Mouse (Mus musculus): ENCODE measurements at regions not wholly inside any gene's neighbourhood (a gene's known extent, or its start where the extent isn't known, plus 50 kb on each side); places are given as distances from the start of the nearest gene placed in this dataset.
A peak's percentile ranks its signal among the peaks of the same experiment; 100 is the strongest.

- H3K9me3 ChIP-seq (ENCODE audit: control insufficient read depth, low read length), result no peaks in the 10 kb centered on the region
- H3K4me2 ChIP-seq (replicated peaks; ENCODE audit: low read depth, low read length), result peak overlapping the region; percentile 20
- no peaks in the 10 kb centered on the region for H3K27me3 ChIP-seq (ENCODE audit: control insufficient read depth, insufficient read depth, low read length)
- peak; percentile 71 for DNase-seq (ENCODE audit: low spot score)
- peak; percentile 90 for ATAC-seq (ENCODE audit: low FRiP score)
- H3K4me1 ChIP-seq (replicated peaks; ENCODE audit: control insufficient read depth, insufficient read depth, low read length), result peaks cover 5% of the 10 kb centered on the region; the same call in 1 of the 2 replicates
- 7% methylated on average over 22 of the region's 22 CpGs for WGBS
- H3K4me3 ChIP-seq (ENCODE audit: low read depth, low read length), result peak overlapping the region; percentile 0; the same call in 1 of the 2 replicates
- peak overlapping the region; percentile 1; the same call in 1 of the 2 replicates for H3K9ac ChIP-seq (ENCODE audit: low read depth, low read length)
- H3K27ac ChIP-seq (ENCODE audit: low read depth, low read length), result peak overlapping the region; percentile 79
- no peaks in the 10 kb centered on the region for H3K36me3 ChIP-seq (ENCODE audit: control insufficient read depth, insufficient read depth, low read length)
Measured at GRCm38 (mm10) chr4:32074399-32075296, 110.8 kb downstream of the Map3k7 start.

GRCm38 (mm10) chr4:32076391-32076925 is 112.6 kb downstream of the Map3k7 start:
- no peaks in the 10 kb centered on the region for H3K9me3 ChIP-seq (ENCODE audit: control insufficient read depth, low read length)
- no peaks in the 10 kb centered on the region for H3K36me3 ChIP-seq (ENCODE audit: control insufficient read depth, insufficient read depth, low read length)
- no peak for ATAC-seq (ENCODE audit: low FRiP score)
- no peak overlapping the region for H3K27ac ChIP-seq (ENCODE audit: low read depth, low read length)
- no peak overlapping the region for H3K9ac ChIP-seq (ENCODE audit: low read depth, low read length)
- WGBS, result 73% methylated on average over 12 of the region's 12 CpGs
- no peak overlapping the region for H3K4me3 ChIP-seq (ENCODE audit: low read depth, low read length)
- H3K4me1 ChIP-seq (replicated peaks; ENCODE audit: control insufficient read depth, insufficient read depth, low read length), result peaks cover 5% of the 10 kb centered on the region; the same call in 1 of the 2 replicates
- no peaks in the 10 kb centered on the region for H3K27me3 ChIP-seq (ENCODE audit: control insufficient read depth, insufficient read depth, low read length)
- DNase-seq (ENCODE audit: low spot score), result no peak
- no peak overlapping the region for H3K4me2 ChIP-seq (replicated peaks; ENCODE audit: low read depth, low read length)

GRCm38 (mm10) chr4:32083456-32083855 is 119.6 kb downstream of the Map3k7 start:
- no peak overlapping the region for H3K4me3 ChIP-seq (ENCODE audit: low read depth, low read length)
- H3K27me3 ChIP-seq (ENCODE audit: control insufficient read depth, insufficient read depth, low read length), result no peaks in the 10 kb centered on the region
- H3K9ac ChIP-seq (ENCODE audit: low read depth, low read length), result no peak overlapping the region
- H3K9me3 ChIP-seq (ENCODE audit: control insufficient read depth, low read length), result no peaks in the 10 kb centered on the region
- H3K4me1 ChIP-seq (replicated peaks; ENCODE audit: control insufficient read depth, insufficient read depth, low read length), result no peaks in the 10 kb centered on the region
- ATAC-seq (ENCODE audit: low FRiP score) (no peak), DNase-seq (ENCODE audit: low spot score) (peak; percentile 15)
- WGBS, result 48% methylated on average over 8 of the region's 8 CpGs
- no peak overlapping the region for H3K4me2 ChIP-seq (replicated peaks; ENCODE audit: low read depth, low read length)
- H3K36me3 ChIP-seq (ENCODE audit: control insufficient read depth, insufficient read depth, low read length), result no peaks in the 10 kb centered on the region
- no peak overlapping the region for H3K27ac ChIP-seq (ENCODE audit: low read depth, low read length)

GRCm38 (mm10) chr4:32084250-32084869 is 120.5 kb downstream of the Map3k7 start:
- ATAC-seq (ENCODE audit: low FRiP score) (no peak), DNase-seq (ENCODE audit: low spot score) (no peak)
- Histone ChIP-seq H3K4me3 (ENCODE audit: low read depth, low read length) (no peak overlapping the region), H3K27me3 (ENCODE audit: control insufficient read depth, insufficient read depth, low read length) (no peaks in the 10 kb centered on the region), H3K9ac (ENCODE audit: low read depth, low read length) (no peak overlapping the region), H3K36me3 (ENCODE audit: control insufficient read depth, insufficient read depth, low read length) (no peaks in the 10 kb centered on the region), H3K4me2 (replicated peaks; ENCODE audit: low read depth, low read length) (no peak overlapping the region), H3K9me3 (ENCODE audit: control insufficient read depth, low read length) (no peaks in the 10 kb centered on the region), H3K4me1 (replicated peaks; ENCODE audit: control insufficient read depth, insufficient read depth, low read length) (no peaks in the 10 kb centered on the region), H3K27ac (ENCODE audit: low read depth, low read length) (no peak overlapping the region)
- WGBS, result 91% methylated on average over 10 of the region's 10 CpGs

GRCm38 (mm10) chr4:32085040-32085439 is 121.1 kb downstream of the Map3k7 start:
- H3K4me1 ChIP-seq (replicated peaks; ENCODE audit: control insufficient read depth, insufficient read depth, low read length), result no peaks in the 10 kb centered on the region
- ATAC-seq (ENCODE audit: low FRiP score) (no peak), DNase-seq (ENCODE audit: low spot score) (no peak)
- 97% methylated on average over 2 of the region's 2 CpGs for WGBS
- no peaks in the 10 kb centered on the region for H3K36me3 ChIP-seq (ENCODE audit: control insufficient read depth, insufficient read depth, low read length)
- H3K4me2 ChIP-seq (replicated peaks; ENCODE audit: low read depth, low read length), result no peak overlapping the region
- H3K27me3 ChIP-seq (ENCODE audit: control insufficient read depth, insufficient read depth, low read length), result no peaks in the 10 kb centered on the region
- H3K27ac ChIP-seq (ENCODE audit: low read depth, low read length), result no peak overlapping the region
- H3K4me3 ChIP-seq (ENCODE audit: low read depth, low read length), result no peak overlapping the region
- no peak overlapping the region for H3K9ac ChIP-seq (ENCODE audit: low read depth, low read length)
- H3K9me3 ChIP-seq (ENCODE audit: control insufficient read depth, low read length), result no peaks in the 10 kb centered on the region

GRCm38 (mm10) chr4:32091086-32091485 is 127.2 kb downstream of the Map3k7 start:
- 82% methylated on average over 10 of the region's 10 CpGs for WGBS
- no peak for DNase-seq (ENCODE audit: low spot score)
- no peaks in the 10 kb centered on the region for H3K4me1 ChIP-seq (replicated peaks; ENCODE audit: control insufficient read depth, insufficient read depth, low read length)

GRCm38 (mm10) chr4:32092320-32093041 is 128.6 kb downstream of the Map3k7 start:
- WGBS, result 95% methylated on average over 17 of the region's 17 CpGs
- Histone ChIP-seq H3K27ac (ENCODE audit: low read depth, low read length) (no peak overlapping the region), H3K4me2 (replicated peaks; ENCODE audit: low read depth, low read length) (no peak overlapping the region), H3K4me3 (ENCODE audit: low read depth, low read length) (no peak overlapping the region), H3K36me3 (ENCODE audit: control insufficient read depth, insufficient read depth, low read length) (no peaks in the 10 kb centered on the region), H3K4me1 (replicated peaks; ENCODE audit: control insufficient read depth, insufficient read depth, low read length) (no peaks in the 10 kb centered on the region), H3K9ac (ENCODE audit: low read depth, low read length) (no peak overlapping the region), H3K27me3 (ENCODE audit: control insufficient read depth, insufficient read depth, low read length) (no peaks in the 10 kb centered on the region), H3K9me3 (ENCODE audit: control insufficient read depth, low read length) (no peaks in the 10 kb centered on the region)
- DNase-seq (ENCODE audit: low spot score) (no peak), ATAC-seq (ENCODE audit: low FRiP score) (no peak)

More at GRCm38 (mm10) chr4:32091086-32091485, 127.2 kb downstream of the Map3k7 start:
- ATAC-seq (ENCODE audit: low FRiP score), result no peak
- Histone ChIP-seq H3K27ac (ENCODE audit: low read depth, low read length) (no peak overlapping the region), H3K4me2 (replicated peaks; ENCODE audit: low read depth, low read length) (no peak overlapping the region), H3K36me3 (ENCODE audit: control insufficient read depth, insufficient read depth, low read length) (no peaks in the 10 kb centered on the region), H3K9ac (ENCODE audit: low read depth, low read length) (no peak overlapping the region), H3K27me3 (ENCODE audit: control insufficient read depth, insufficient read depth, low read length) (no peaks in the 10 kb centered on the region), H3K4me3 (ENCODE audit: low read depth, low read length) (no peak overlapping the region), H3K9me3 (ENCODE audit: control insufficient read depth, low read length) (no peaks in the 10 kb centered on the region)

- no peaks in the 10 kb centered on the region for H3K4me1 ChIP-seq (replicated peaks; ENCODE audit: control insufficient read depth, insufficient read depth, low read length)
- no peak overlapping the region for H3K4me2 ChIP-seq (replicated peaks; ENCODE audit: low read depth, low read length)
- DNase-seq (ENCODE audit: low spot score) (no peak), ATAC-seq (ENCODE audit: low FRiP score) (no peak)
- 58% methylated on average over 9 of the region's 9 CpGs for WGBS
- no peaks in the 10 kb centered on the region for H3K9me3 ChIP-seq (ENCODE audit: control insufficient read depth, low read length)
- H3K27ac ChIP-seq (ENCODE audit: low read depth, low read length), result no peak overlapping the region
- H3K9ac ChIP-seq (ENCODE audit: low read depth, low read length), result no peak overlapping the region
- no peak overlapping the region for H3K4me3 ChIP-seq (ENCODE audit: low read depth, low read length)
- H3K27me3 ChIP-seq (ENCODE audit: control insufficient read depth, insufficient read depth, low read length), result no peaks in the 10 kb centered on the region
- H3K36me3 ChIP-seq (ENCODE audit: control insufficient read depth, insufficient read depth, low read length), result no peaks in the 10 kb centered on the region
Measured at GRCm38 (mm10) chr4:32098233-32098632, 134.3 kb downstream of the Map3k7 start.
